Mouse (Mus musculus) C2C12 (cell line): ENCODE results near the gene Lbhd1.

ENCODE experiments used
- CTCF ChIP-seq: IDR thresholded peaks from one replicate; pipeline ENCODE4 v1.5.1; 2011; ENCODE audit not compliant: control insufficient read depth, insufficient read depth, insufficient read length
- USF1 ChIP-seq: IDR thresholded peaks from one replicate; pipeline ENCODE4 v1.6.1; 2011; ENCODE audit warnings: low read depth, mild to moderate bottlenecking, control low read depth, moderate library complexity

- TF ChIP-seq USF1 (no peak), CTCF (no peak)
Measured at GRCm38 (mm10) chr19:8883616-8884015, at the start of gene Lbhd1, which contains the start of gene Gm49403.
